Mouse (Mus musculus) heart, postnatal 25 days (tissue): ENCODE measurements around the gene Oxsr1. TPM values are rescaled to one million over a fixed set of nuclear protein-coding genes. Genes with fewer than 3 reads are reported as not detected.
"Not testable (repeated sequence)": the region's sequence is repeated elsewhere in the genome, so short reads cannot be mapped to it uniquely, and the experiment has no call there.

ENCODE experiments used
- DNase-seq: peaks from one replicate; pipeline ENCODE4 v3.0.0; 2022; ENCODE audit warnings: low spot score
- intact Hi-C: fragments of 180-260 bp; cut with DNase I; formaldehyde crosslinking; loops from one replicate; pipeline ENCODE4 v1.15.1; 2025
- total RNA-seq, 2 experiments: library from RNA; stranded (reverse); gene quantifications; 2 replicates each; pipeline ENCODE4 v1.2.3; 2021

Gene Oxsr1
- total RNA-seq, 2 experiments from 2014 or later = 43.8 to 44.2 TPM

DNA sequence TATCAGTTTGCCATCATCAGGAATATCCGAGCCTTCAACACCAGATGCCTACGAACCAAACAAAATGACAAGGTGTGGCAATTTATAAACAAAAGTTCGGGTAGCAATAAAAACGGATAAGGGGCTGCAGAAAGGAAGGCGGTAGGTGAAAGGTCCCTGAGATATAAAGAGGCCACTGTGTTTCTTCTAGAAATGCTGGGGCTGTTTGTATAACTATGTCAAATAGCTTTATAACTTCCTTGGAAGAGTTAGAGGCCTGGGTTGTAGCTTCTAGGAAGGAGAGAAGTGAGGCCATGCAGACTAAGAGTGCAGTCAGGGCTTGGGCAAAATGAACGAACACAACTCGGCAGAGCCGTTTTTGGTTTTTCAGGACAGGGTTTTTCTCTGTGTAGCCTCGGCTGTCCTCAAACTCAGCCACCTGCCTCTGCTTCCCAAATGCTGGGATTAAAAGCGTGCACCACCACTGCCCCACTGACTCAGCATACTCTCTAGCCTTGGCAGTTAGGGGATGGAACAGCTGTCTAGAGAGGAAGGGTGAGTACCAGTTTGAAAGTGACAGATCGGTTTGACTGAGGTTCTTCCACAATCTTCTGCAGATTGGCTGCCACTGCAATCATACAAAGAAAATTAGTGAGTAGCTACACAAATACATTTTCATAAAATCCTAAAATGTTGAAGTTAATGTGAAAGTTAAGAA is 80.9 kb downstream of the Oxsr1 start:
- DNase-seq = no peak
- intact Hi-C loops = loop anchor here (10.0 kb wide), 1 partner anchor 113 kb away; the partner anchor contains the start of gene Xylb

DNA sequence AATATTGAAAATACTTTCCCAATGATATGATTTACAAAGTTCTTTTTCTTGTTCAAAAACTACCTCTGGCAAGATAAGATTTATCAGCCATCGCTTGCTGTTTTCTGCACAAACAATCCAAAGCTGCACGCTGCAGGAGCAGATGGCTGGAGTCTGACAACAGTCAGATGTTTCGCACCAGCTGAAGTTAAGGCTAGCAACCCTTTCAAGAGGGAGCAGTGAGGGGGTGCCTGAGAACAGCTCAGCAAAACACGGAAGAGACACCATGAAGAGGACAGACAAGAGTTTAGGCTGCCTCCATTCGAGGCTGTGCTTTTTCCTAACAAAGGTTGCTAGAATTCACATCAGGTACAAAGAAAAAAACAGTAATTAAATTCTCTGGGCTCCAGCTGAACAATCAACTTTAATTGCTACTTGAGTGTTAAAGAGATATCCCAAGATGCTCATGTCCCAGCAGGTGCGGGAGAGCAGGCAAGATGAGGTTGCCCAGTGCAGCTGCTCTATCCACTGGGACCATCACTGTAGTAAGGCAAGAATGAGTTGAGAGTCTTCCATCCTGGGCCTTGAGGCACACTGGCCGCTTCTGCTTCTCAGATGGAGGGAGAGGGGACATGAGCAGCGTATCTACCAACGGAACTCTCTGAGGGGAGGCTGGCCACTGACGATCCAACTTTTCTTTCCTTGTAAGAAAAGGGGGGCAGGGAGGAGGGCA is 81.8 kb downstream of the Oxsr1 start:
- intact Hi-C loops = loop anchor here (10.0 kb wide), 1 partner anchor 114 kb away; the partner anchor contains the start of gene Xylb

DNA sequence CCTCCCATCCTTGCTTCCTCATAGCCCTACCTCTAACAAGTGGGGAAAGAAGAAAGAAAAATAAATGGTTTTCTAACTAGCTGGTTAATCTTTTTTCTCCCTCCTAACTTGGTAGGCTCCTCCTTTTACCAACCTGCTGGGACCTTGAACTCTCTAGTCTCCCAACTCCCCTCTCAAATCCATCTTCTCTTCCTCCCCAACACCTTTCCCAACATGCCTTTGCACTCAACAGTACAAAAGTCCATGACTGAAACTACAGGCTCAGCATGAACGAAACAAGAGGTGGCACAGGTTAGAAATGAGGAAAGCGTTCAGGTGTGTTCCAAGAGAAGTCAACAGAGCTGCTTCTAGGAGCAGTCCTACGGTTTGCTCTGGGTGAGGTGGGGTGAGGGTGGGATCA is 83.0 kb downstream of the Oxsr1 start:
- intact Hi-C loops = no loop called here

More for the DNA sequence above, 81.8 kb downstream of the Oxsr1 start:
- DNase-seq = no peak

DNA sequence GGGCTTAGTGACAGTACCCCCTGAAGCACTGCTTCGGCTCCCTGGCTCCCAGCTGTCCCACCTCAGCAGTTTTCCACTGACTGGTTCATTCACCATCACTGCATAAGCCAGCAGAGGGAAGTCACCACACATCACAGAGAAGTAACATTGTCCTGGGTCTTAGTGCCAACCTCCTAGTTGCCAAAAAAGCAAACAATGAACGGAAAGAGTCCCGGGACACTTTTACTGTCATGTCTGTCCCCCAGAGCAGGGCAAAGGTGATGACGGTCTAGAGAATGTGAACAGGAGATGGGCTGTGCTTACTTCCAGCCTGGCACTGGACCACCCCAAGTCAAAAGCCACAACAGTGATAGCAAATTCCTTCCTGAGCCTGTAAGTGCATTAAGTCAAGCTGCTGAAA is 83.4 kb downstream of the Oxsr1 start:
- intact Hi-C loops = no loop called here
- no peak for DNase-seq

More for the DNA sequence above, 83.0 kb downstream of the Oxsr1 start:
- no peak for DNase-seq

- intact Hi-C loops = no loop called here
- DNase-seq = no peak
These were observed 90.7 kb downstream of the Oxsr1 start for GRCm38 (mm10) chr9:119231552-119231951.

GRCm38 (mm10) chr9:119230829-119231228 is 91.4 kb downstream of the Oxsr1 start:
- intact Hi-C loops = no loop called here
- DNase-seq = no peak

GRCm38 (mm10) chr9:119220249-119220648 is 102.0 kb downstream of the Oxsr1 start:
- intact Hi-C loops = no loop called here

DNA sequence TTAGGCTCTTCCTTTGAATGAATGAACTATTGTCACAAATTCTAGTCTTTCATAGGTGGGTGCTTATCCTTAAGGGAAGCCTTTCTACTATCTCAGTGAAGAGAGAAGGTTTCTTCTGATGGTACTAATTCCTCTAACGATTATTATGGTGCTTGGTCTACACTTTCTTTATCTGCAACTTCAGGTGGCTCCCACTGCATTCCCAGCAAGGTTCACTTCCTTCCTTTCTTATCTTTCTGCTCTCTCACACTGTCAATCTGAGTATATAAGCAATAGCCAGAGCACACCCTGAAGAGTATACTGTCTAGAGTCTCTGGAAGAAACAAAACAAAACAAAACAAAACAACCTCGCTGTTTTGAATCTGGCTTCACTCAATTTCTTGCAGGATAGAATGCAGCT is 102.6 kb downstream of the Oxsr1 start:
- no peak for DNase-seq
- intact Hi-C loops = no loop called here

More at GRCm38 (mm10) chr9:119220249-119220648, 102.0 kb downstream of the Oxsr1 start:
- DNase-seq = no peak

DNA sequence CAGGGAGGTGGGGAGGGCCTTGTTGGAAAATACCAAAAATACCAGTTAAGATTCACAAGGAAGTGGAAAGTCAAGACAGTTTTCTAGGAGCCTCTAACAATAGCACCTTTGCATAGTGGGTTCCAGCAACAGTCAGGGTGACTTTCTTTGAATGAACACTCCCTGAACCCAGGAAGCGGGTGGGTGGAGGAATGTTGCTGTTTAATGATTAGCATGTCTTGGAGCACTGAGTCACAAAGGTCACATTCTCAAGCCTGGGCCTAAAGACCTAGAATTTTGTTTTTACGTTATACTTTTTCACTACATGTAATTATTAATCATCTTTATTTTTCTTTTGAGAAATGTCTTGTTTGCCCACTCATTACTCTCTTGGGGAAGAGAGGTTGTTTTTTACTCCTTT is 106.9 kb downstream of the Oxsr1 start:
- intact Hi-C loops = not testable (repeated sequence)

DNA sequence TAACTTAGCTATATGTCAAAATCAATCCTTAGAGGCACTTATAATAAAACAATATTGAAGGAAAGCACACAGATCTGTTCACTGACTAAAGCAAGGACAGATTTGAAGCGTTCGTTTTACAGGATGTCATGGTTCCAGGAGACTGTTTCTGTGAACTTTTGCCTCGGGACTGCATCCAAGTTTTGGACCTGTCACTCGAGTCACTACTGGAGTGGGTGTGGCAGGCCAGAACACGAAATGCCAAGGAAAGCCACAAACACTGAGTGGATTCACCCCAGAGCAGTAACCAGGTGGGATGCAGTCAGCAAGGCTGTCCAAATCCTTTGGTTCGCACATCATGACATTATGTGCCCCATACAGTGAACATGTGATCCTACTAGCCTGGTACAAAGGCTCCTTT is 107.6 kb downstream of the Oxsr1 start:
- no peak for DNase-seq
- intact Hi-C loops = no loop called here

More for the DNA sequence above, 106.9 kb downstream of the Oxsr1 start:
- DNase-seq = not testable (repeated sequence)

GRCm38 (mm10) chr9:119212996-119213395 is 109.2 kb downstream of the Oxsr1 start:
- DNase-seq = no peak
- intact Hi-C loops = no loop called here

DNA sequence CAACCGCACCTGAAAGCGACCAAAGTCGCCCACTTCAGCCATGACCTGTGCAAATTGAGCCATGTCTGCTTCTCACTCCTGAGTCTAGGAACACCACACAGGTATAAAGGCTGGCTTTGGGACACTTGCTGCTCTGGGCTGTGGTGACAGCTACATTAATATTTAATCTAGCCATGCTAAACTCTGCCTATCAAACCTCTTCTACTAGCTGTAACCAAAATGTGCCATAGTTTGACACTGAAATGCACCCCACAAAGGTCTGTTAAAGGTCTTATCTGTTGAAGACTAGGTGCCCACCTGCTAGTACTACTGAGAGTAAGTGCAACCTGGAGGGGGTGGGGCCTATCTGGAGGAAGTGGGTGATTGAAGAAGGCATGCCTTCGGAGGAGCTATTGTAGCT is 113.2 kb downstream of the Oxsr1 start, which contains the start of gene Slc22a13:
Gene Slc22a13, minus strand, starts transcription at position 101 of the 400 bp plus-strand sequence.
- intact Hi-C loops = no loop called here
- DNase-seq = no peak

GRCm38 (mm10) chr9:119207113-119207512 is 115.1 kb downstream of the Oxsr1 start:
- DNase-seq = no peak

GRCm38 (mm10) chr9:119206666-119207065 is 115.6 kb downstream of the Oxsr1 start:
- intact Hi-C loops = no loop called here
- no peak for DNase-seq

More at GRCm38 (mm10) chr9:119207113-119207512, 115.1 kb downstream of the Oxsr1 start:
- intact Hi-C loops = no loop called here

DNA sequence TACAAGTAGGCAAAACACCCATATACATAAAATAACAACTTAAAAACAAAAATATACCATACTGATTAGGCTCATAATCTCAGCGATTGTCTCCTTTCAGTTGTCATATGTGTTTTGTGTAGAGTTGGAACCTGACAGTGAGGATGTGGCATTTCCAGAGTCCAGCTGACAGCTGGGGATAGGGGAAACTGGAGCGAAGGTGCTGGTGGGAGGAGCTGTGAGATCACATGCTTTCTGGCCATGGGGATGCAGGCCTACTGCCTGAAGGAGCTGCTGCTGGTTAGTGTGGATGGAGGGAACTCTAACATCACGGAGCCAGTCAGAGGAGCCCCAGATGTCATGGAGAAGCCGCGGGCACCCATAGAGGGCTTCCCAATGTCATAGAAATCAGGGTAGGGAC is 116.5 kb downstream of the Oxsr1 start:
- intact Hi-C loops = no loop called here
- DNase-seq = no peak

GRCm38 (mm10) chr9:119203617-119204016 is 118.6 kb downstream of the Oxsr1 start:
- DNase-seq = no peak
- intact Hi-C loops = no loop called here

GRCm38 (mm10) chr9:119201653-119202052 is 120.6 kb downstream of the Oxsr1 start:
- no peak for DNase-seq
- intact Hi-C loops = no loop called here

GRCm38 (mm10) chr9:119199151-119199861 is 122.9 kb downstream of the Oxsr1 start:
- intact Hi-C loops = no loop called here
- no peak for DNase-seq

DNA sequence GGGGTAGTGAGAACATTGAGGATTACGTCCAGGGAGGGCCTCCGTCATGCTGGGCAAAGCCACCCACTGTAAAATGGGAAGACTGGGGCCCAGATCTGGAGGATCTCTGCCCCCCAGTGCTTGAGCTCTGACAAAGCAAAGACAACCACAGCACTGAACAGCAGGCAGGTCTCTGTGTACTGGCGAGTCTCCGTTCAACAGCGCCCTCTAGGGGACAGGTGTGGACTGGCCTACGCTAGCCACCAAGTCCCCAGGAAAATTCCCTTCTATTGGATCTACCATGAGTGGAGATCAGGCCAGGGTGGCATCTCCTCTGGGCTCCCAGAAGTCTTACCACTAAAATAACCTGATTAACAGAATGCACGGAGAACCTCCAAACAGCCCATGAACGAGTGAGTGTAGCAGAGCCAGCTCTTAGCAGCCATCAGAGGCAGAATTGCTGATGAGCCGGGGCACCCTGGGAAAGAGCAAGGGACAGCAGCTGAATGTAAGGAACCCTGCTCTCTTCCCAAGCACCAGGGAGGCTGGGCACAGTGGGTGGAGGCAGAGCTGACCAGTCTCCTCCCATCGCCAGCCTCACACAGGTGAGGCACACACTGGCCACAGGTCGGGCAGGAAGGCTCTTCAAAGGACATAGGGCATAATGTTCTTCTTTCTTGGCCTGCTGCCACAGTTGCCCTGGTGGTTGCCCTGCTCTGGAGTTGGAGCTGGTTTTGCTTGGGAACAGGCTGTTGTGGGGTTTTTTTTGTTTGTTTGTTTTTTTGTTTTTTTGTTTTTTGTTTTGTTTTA is 129.8 kb downstream of the Oxsr1 start:
- intact Hi-C loops = no loop called here

More for the DNA sequence above, 129.8 kb downstream of the Oxsr1 start:
- no peak for DNase-seq
